32 mouse cellular contexts compared by ENCODE assay signal in the genomic region with DNA sequence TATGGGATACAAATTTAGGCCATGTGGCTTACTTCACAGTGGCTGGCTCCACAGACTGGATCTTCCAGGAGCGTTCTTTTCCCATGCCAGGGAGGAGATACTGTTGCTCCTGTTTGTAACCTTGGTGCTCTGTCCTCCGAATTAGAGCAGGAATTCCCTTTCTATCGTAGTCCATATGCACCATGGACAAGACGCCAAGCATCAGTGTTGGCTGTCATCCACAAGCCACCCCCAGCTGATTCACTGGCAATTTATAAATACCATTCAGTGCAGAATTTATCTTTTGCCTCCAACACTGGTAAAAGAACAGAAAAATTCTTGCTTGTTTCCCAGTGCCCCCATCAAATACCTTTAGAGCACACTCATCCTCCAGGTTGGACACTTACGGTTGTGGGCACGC. TPM values are rescaled to one million over a fixed set of nuclear protein-coding genes. Genes with fewer than 3 reads are reported as not detected.
A peak's percentile ranks its signal among the peaks of the same experiment; 100 is the strongest.
DNase-seq lines count a peak whose midpoint lies in the region; TF ChIP-seq lines count a peak whose summit lies in the region.
"Had no signal": no experiment of that assay in that cellular context is flagged by ENCODE, and none has a peak within 500 bp of the region (broad histone marks: within the 10 kb centered on the region; RNA-seq: fewer than 3 reads in every experiment).

No protein-coding gene starts in this region.

- H3K4me3 ChIP-seq in left cerebral cortex, adult 2 months: no peak overlapping the region
- H3K4me3 ChIP-seq: embryonic facial prominence, embryonic 12.5 days; forebrain, embryonic 15.5 days; hindbrain, embryonic 10.5 days; hindbrain, embryonic 15.5 days; limb, embryonic 12.5 days; liver, embryonic 15.5 days had no signal

- intact Hi-C loops in left cerebral cortex, adult 2 months (cut with DNase I): loop anchor here (5.0 to 10.0 kb wide), 6 partner anchors 128 to 965 kb away; no protein-coding TSS in a partner anchor

- no peak for TF ChIP-seq CTCF in left cerebral cortex, adult 2 months (IDR thresholded peaks at IDR 0.05)

- H3K27ac ChIP-seq in left cerebral cortex, adult 2 months: peak overlapping the region; percentile 71; the same call in 1 of the 2 replicates
- H3K27ac ChIP-seq: embryonic facial prominence, embryonic 12.5 days; forebrain, embryonic 15.5 days; hindbrain, embryonic 10.5 days; hindbrain, embryonic 15.5 days; kidney, postnatal 0 days; limb, embryonic 12.5 days; liver, embryonic 15.5 days had no signal

- DNase-seq in cerebellum, postnatal 10 days: peak; percentile 29 to 44
- no peak for DNase-seq in cerebellum, adult 18-20 months
- DNase-seq in layer of hippocampus, postnatal 36 days: peak; percentile 8 to 18
- no peak for DNase-seq in layer of hippocampus, postnatal 14 days (ENCODE audit: low spot score in 2 of 2)
- peak in 1 of 2 experiments; percentile 57 for DNase-seq in left cerebral cortex, adult 2 months (ENCODE audit: extremely low spot score in 1 of 2, low spot score in 2 of 2)
- peak; percentile 47 for DNase-seq in right cerebral cortex, postnatal 25 days
- DNase-seq in spleen, postnatal 14 days (ENCODE audit: low spot score in 2 of 2): no peak
- DNase-seq: adrenal gland, postnatal 14 days; cerebellum, adult 11-12 months; cerebellum, postnatal 36 days; embryo, embryonic 11 days; gastrocnemius, postnatal 14 days; heart, postnatal 14 days; kidney, adult 18-20 months; kidney, postnatal 4 days; lung, embryonic 14.5 days; lung, postnatal 14 days; midbrain, embryonic 14.5 days; thymus, postnatal 14 days had no signal

RNA-seq across cellular contexts. Expression of a gene that starts 13.6 kb away (rescaled TPM):
- total RNA-seq in layer of hippocampus, postnatal 36 days (2021): not detected
- total RNA-seq in layer of hippocampus, postnatal 14 days (2021): not detected
- total RNA-seq in left cerebral cortex, adult 2 months (2021): not detected
- total RNA-seq: adrenal gland, postnatal 14 days; G1E; gastrocnemius, postnatal 14 days; granulocyte monocyte progenitor cell, adult 5-6 weeks; heart, postnatal 14 days; layer of hippocampus, adult 8-10 months; left cerebral cortex, postnatal 10 days; liver, adult 2 months; monocyte, adult 5-6 weeks had no signal

Comparison
In these comparisons a context has a peak if more than half of its experiments do, and no peak if none do; other contexts are left out.
1. DNase-seq: peak in cerebellum, postnatal 10 days (2 of 2), layer of hippocampus, postnatal 36 days (2 of 2) and right cerebral cortex, postnatal 25 days (single experiment); none in cerebellum, adult 18-20 months (0 of 2), layer of hippocampus, postnatal 14 days (0 of 2) and spleen, postnatal 14 days (0 of 2).